Mouse (Mus musculus) stomach, adult 2 months (tissue): ENCODE results near the gene Stk35. TPM values are rescaled to one million over a fixed set of nuclear protein-coding genes. Genes with fewer than 3 reads are reported as not detected.

ENCODE experiments used
- polyA plus RNA-seq: library from polyadenylated mRNA; depleted of rRNA; stranded (reverse); fragments of >200 nt; gene quantifications from 2 replicates; pipeline ENCODE4 v1.2.3, GENCODE M21; 2012; rRNA removed

The Stk35 gene
- polyA plus RNA-seq, result 8.1 and 9.0 TPM in 2 replicates

DNA sequence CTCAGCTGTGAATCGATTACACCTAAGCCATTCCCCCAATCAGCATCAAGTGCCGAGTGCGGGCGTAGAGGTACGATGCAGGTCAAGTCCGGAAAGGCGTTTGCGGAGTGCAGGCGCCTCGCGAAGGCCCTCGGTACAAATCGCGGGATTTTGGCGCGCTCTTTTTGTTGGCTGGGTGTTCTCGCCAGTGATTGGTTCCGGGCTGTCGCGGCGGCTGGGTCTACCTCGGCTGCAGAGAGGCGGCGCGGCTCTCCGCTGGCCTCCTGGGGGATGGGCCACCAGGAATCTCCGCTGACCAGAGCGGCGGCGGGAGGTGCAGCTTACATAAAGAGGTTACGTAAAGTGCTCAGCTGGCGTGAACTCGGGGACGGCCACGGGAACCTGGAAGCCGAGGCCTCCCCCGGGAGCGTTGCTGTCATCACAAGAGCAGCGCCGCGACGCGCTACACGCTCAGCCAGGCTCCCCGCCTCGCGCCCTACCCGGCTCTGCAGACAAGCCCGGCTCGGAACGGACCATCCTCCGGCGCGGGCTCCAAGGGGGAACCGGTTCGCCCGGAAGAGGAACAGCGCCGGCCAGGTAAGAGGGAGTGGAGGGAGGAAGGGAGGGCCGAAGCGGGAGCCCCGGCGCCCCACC, at the start of gene Stk35:
Gene Stk35 (plus strand): TSS at position 247 of the 633 bp plus-strand sequence.

Other genes starting within 250 kb of the Stk35 start
- 9.0 and 10.2 TPM in 2 replicates for gene Sirpa, start 207.7 kb upstream of the Stk35 start, polyA plus RNA-seq
- not detected in 2 replicates for gene Pdyn, start 100.7 kb upstream of the Stk35 start, polyA plus RNA-seq
- gene Tgm3, start 211.8 kb downstream of the Stk35 start, polyA plus RNA-seq, result 16.1 and 19.4 TPM in 2 replicates